Mouse (Mus musculus): ENCODE data around the gene Gm3020. TPM values are rescaled to one million over a fixed set of nuclear protein-coding genes. Genes with fewer than 3 reads are reported as not detected.
"Not testable (repeated sequence)": the region's sequence is repeated elsewhere in the genome, so short reads cannot be mapped to it uniquely, and the experiment has no call there.

The Gm3020 gene
- total RNA-seq (2015) (not detected in 2 replicates), total RNA-seq (2017) (not detected in 2 replicates)

DNA sequence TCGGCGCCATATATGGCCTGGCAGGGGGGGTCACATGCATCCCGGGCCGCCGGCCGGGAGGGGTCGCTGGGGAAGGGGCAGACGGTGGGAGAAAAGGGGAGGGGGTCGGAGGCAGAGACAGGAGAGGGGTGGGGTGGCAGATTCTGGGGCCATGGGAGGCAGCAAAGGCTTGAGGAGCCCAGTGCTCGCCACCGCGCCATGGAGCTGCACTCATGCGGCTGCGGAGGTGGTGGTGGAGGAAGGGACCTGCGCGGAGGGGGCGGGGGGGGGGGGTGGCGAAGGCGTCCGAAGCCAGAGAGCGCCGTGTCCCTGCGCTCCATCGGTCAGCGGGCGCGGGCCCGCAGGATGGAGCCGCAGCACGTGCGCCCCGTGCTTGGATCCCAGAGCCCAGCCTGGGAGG, at the start of gene Gm3020:
Gm3020 (plus strand) TSS at position 301 of the 400 bp plus-strand sequence.
- ATAC-seq (ENCODE audit: poor library complexity, severe bottlenecking): not testable (repeated sequence)

DNA sequence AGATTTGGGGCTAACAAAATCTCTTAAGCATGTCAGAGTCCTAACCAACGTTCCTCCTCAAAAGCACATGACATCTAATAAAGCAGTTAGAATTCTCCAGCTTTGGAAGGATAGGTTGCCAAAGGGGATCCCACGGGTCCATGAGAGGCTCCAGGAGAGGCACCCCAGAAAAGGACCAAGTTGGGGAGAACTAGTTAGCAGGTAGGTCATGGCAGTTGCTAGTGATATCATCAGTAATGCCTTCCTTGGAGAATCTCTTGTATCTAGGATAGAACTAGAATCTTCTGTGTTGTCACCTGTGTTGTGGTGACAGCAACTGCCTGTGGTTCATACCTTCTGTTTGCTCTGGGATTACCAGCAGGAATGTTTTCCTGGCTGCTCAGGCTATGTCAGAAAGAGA, 17.6 kb upstream of the Gm3020 start, which contains the start of gene Gm3012:
Gm3012 (plus strand) TSS at position 301 of the 400 bp plus-strand sequence.
- ATAC-seq (ENCODE audit: poor library complexity, severe bottlenecking): not testable (repeated sequence)

DNA sequence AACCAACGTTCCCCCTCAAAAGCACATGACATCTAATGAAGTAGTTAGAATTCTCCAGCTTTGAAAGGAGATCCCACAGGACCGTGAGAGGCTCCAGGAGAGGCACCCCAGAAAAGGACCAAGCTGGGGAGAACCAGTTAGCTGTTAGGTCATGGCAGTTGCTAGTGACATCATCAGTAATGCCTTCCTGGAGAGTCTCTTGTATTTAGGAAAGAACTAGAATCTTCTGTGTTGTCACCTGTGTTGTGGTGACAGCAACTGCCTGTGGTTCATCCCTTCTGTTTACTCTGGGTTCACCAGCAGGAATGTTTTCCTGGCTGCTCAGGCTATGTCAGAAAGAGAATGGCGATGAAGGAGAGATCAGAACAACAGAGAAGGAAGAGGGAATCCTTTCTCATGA, 36.7 kb downstream of the Gm3020 start, which contains the start of gene Gm3043:
Gm3043 (plus strand) TSS at position 301 of the 400 bp plus-strand sequence.
- not testable (repeated sequence) for ATAC-seq (ENCODE audit: poor library complexity, severe bottlenecking)

Other genes with a start within 250 kb of the Gm3020 start
- not detected in 2 replicates for gene Gm10409, start 239.4 kb upstream of the Gm3020 start, total RNA-seq (2015)
- gene Gm10409, start 239.4 kb upstream of the Gm3020 start, total RNA-seq (2017): not detected in 2 replicates
- gene Gm3005, start 223.9 kb upstream of the Gm3020 start, total RNA-seq (2015): not detected in 2 replicates
- gene Gm3005, start 223.9 kb upstream of the Gm3020 start, total RNA-seq (2017): not detected in 2 replicates
- gene Gm10408, start 202.7 kb upstream of the Gm3020 start, total RNA-seq (2015): not detected in 2 replicates
- not detected in 2 replicates for gene Gm10408, start 202.7 kb upstream of the Gm3020 start, total RNA-seq (2017)
- gene Gm3012, start 17.5 kb upstream of the Gm3020 start, total RNA-seq (2015): not detected in 2 replicates
- gene Gm3012, start 17.5 kb upstream of the Gm3020 start, total RNA-seq (2017): not detected in 2 replicates
- gene Gm3043, start 36.8 kb downstream of the Gm3020 start, total RNA-seq (2015): not detected in 2 replicates
- gene Gm3043, start 36.8 kb downstream of the Gm3020 start, total RNA-seq (2017): not detected in 2 replicates
- not detected in 2 replicates for gene Gm3002, start 158.0 kb downstream of the Gm3020 start, total RNA-seq (2015)
- gene Gm3002, start 158.0 kb downstream of the Gm3020 start, total RNA-seq (2017): not detected in 2 replicates
- 0.11 TPM in 1 of 2 replicates, not detected in the other for gene Gm3033, start 194.2 kb downstream of the Gm3020 start, total RNA-seq (2015)
- not detected in 2 replicates for gene Gm3033, start 194.2 kb downstream of the Gm3020 start, total RNA-seq (2017)
- not detected in 2 replicates for gene Gm2916, start 232.1 kb downstream of the Gm3020 start, total RNA-seq (2015)
- gene Gm2916, start 232.1 kb downstream of the Gm3020 start, total RNA-seq (2017): not detected in 2 replicates

All from megakaryocyte, adult 5-6 weeks (primary cell).